Mouse (Mus musculus): ENCODE measurements around the gene AL732309.1. TPM values are rescaled to one million over a fixed set of nuclear protein-coding genes. Genes with fewer than 3 reads are reported as not detected.
"Not testable (repeated sequence)": the region's sequence is repeated elsewhere in the genome, so short reads cannot be mapped to it uniquely, and the experiment has no call there.

AL732309.1 gene
- polyA plus RNA-seq, 1 experiment from 2014 or later: 1.4 TPM

DNA sequence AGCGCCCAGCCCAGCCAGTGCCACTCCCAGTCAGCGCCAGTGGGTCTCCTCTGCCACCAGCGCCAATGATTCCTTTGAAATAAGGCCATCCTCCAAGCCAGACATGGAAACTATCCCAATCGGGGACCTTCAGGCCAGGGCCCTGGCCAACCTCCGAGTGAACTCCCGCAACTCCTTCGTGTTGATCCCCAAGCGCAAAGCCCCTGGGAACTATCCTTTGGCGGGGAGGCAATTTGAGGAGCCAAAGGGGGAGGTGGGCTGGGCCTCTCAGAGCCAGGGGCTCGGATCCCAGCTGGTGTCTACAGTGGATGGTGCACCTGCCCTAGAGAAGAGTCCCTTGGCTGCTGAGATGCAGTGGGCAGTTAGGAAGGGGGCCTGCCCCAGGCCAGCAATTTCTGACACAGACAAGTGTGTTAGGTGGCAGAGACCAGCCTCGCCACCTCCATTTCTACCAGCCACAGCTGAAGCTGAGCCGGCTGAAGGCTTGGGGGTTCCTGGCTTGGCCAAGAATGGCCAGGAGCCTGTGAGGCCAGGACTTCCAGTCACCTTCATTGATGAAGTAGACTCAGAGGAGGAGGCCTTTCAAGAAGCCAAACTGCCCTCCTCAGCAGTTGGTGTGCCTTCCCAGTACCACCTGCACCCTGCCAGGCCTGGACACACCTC is 17.1 kb upstream of the AL732309.1 start:
- no peak for TF ChIP-seq CTCF (IDR thresholded peaks at IDR 0.05; ENCODE audit: low read depth)
- no peak for TF ChIP-seq EP300 (IDR thresholded peaks at IDR 0.05; ENCODE audit: low read depth)
- Histone ChIP-seq H3K4me1 (ENCODE audit: insufficient read depth) (peaks cover 57% of the 10 kb centered on the region), H3K4me3 (ENCODE audit: low read depth, low read length) (peak overlapping the region; percentile 86), H3K4me2 (ENCODE audit: low read depth, low read length) (peak overlapping the region; percentile 93), H3K9me3 (ENCODE audit: low read length) (no peaks in the 10 kb centered on the region), H3K36me3 (replicated peaks; ENCODE audit: insufficient read depth, low read length) (0 out of 2 replicates have a peak, but pooled peaks cover 2% of the 10 kb centered on the region), H3K27me3 (ENCODE audit: insufficient read depth, low read length) (no peaks in the 10 kb centered on the region), H3K9ac (replicated peaks) (peak overlapping the region; percentile 74), H3K27ac (ENCODE audit: low read depth) (0 out of 2 replicates have a peak overlapping the region, but pooled peaks have one; percentile 0)
- WGBS (ENCODE audit: insufficient replicate concordance): 34% methylated on average over 11 of the region's 12 CpGs
- DNase-seq (no peak), ATAC-seq (no peak)

DNA sequence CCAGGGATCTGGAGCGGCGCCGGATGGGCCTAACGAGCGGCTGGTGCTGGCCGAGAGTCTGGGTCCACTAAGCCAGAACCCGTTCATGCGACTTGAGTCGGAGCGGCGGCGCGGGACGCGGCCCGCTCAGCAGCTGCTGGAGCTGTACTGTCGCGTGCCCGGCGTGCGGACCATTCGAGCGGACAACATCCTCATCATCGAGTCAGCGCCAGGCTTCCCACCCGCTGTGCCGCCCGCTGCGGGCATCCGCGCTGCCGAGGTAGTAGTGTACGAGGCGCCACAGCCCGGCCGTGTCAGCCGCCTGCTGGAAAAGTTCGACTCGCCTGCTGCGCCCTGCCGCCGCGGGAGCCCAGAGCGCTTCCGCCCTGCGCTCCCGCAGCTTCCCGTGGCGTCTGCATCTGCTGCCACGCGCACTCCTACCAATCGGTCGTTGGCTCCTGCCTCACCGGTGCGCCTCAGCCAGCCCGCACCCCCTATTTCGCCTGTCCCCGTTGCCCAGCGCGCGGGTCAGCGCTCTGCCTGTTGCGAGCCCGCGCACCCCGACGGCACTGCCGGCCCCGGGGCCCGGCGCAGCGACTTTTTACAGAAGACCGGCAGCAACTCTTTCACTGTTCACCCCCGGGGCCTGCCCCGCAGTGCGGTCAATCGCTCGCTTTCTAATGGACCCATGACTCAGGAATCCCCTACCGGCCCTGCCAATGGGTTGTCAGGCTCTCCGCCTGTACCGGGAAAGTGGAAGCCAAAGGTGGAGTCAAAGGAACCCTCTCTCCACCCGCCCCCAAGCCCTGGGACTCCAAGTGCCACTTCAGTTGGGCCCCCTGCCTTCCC is 16.3 kb upstream of the AL732309.1 start:
- Histone ChIP-seq H3K4me3 (ENCODE audit: low read depth, low read length) (peak overlapping the region; percentile 86), H3K4me2 (ENCODE audit: low read depth, low read length) (peak overlapping the region; percentile 93), H3K9me3 (ENCODE audit: low read length) (no peaks in the 10 kb centered on the region), H3K27me3 (ENCODE audit: insufficient read depth, low read length) (no peaks in the 10 kb centered on the region), H3K4me1 (ENCODE audit: insufficient read depth) (peaks cover 55% of the 10 kb centered on the region), H3K36me3 (replicated peaks; ENCODE audit: insufficient read depth, low read length) (0 out of 2 replicates have a peak, but pooled peaks cover 2% of the 10 kb centered on the region), H3K9ac (replicated peaks) (peak overlapping the region; percentile 74), H3K27ac (ENCODE audit: low read depth) (peak overlapping the region; percentile 52)
- TF ChIP-seq CTCF (IDR thresholded peaks at IDR 0.05; ENCODE audit: low read depth): 0 out of 2 replicates have a peak, but pooled peaks have one; percentile 7
- TF ChIP-seq EP300 (IDR thresholded peaks at IDR 0.05; ENCODE audit: low read depth): no peak
- ATAC-seq (peak; percentile 15), DNase-seq (peak; percentile 56)
- WGBS (ENCODE audit: insufficient replicate concordance): 1% methylated on average over 79 of the region's 82 CpGs

DNA sequence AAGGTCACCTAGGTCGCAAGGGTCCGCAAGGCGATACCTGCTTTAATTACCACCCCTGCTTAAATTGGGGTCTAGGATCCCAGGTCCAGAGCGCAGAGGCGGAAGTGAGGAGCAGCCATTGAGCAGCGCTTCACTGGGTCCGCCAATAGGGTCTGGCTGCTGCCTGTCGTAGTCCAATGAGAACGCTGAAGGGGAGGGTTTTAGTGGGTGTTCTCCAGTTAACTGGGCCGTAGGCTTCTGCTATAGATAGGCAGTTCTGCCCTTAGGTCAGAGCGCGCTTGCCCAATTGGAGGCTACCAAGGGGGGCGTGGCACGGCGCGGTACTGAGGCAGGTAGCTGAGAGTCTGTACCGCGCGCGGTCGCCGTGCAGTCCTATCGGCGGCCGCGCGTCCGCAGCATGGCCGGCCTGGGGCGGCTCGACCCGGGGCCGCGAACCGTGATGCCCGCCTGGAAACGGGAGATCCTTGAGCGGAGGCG is 15.7 kb upstream of the AL732309.1 start, which contains the start of gene Tprn:
Gene Tprn (plus strand): TSS at position 328 of the 477 bp plus-strand sequence.
- Histone ChIP-seq H3K27me3 (ENCODE audit: insufficient read depth, low read length) (no peaks in the 10 kb centered on the region), H3K36me3 (replicated peaks; ENCODE audit: insufficient read depth, low read length) (no peaks in the 10 kb centered on the region), H3K27ac (ENCODE audit: low read depth) (peak within 1 kb of the TSS; percentile 61), H3K4me1 (ENCODE audit: insufficient read depth) (peaks cover 48% of the 10 kb centered on the region), H3K4me2 (ENCODE audit: low read depth, low read length) (peak within 1 kb of the TSS; percentile 93), H3K9ac (replicated peaks) (peak within 1 kb of the TSS; percentile 74), H3K9me3 (ENCODE audit: low read length) (no peaks in the 10 kb centered on the region), H3K4me3 (ENCODE audit: low read depth, low read length) (peak within 1 kb of the TSS; percentile 86)
- WGBS (ENCODE audit: insufficient replicate concordance): under 1% methylated on average over 39 of the region's 39 CpGs
- peak; percentile 93 for ATAC-seq
- DNase-seq: peak; percentile 96
- TF ChIP-seq EP300 (IDR thresholded peaks at IDR 0.05; ENCODE audit: low read depth) (peak; percentile 49), CTCF (IDR thresholded peaks at IDR 0.05; ENCODE audit: low read depth) (no peak)

DNA sequence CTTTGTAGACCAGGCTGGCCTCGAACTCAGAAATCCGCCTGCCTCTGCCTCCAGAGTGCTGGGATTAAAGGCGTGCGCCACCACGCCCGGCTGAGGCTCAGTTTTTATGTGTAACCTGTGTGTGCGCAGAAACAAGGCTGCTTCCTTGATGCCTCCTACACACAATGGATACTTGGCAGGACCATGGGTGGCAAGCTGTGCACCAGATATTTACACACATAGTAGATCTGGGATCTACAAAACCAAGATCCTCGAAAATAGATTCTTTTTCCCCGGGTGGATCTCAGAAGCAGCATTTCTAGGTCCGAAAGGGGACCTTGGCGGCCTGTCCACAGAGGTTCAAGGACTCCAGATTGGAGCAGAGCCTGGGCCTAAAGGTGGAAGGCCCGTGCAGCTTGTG is 15.2 kb upstream of the AL732309.1 start:
- H3K4me1 ChIP-seq (ENCODE audit: insufficient read depth): peaks cover 43% of the 10 kb centered on the region
- peak; percentile 10 for ATAC-seq

DNA sequence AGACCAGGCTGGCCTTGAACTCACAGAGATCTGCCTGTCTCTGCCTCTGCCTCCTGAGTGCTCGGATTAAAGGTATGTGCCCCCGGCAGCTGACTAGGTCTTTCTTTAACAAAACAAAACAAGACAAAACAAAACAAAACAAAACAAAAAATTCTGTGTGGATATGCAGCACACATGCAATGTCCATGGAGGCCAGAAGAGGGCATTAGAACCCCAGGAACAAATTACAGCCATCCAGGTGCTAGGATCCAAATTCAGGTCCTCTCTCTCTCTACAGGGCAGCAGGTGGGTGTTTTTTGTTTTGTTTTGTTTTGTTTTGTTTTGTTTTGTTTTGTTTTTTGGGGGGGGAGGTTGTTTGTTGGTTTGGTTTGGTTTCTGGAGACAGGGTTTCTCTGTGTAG is 12.2 kb upstream of the AL732309.1 start:
- Histone ChIP-seq H3K27ac (ENCODE audit: low read depth) (no peak overlapping the region), H3K27me3 (ENCODE audit: insufficient read depth, low read length) (no peaks in the 10 kb centered on the region), H3K4me1 (ENCODE audit: insufficient read depth) (peaks cover 27% of the 10 kb centered on the region), H3K4me3 (ENCODE audit: low read depth, low read length) (no peak overlapping the region), H3K9ac (replicated peaks) (no peak overlapping the region), H3K4me2 (ENCODE audit: low read depth, low read length) (no peak overlapping the region), H3K9me3 (ENCODE audit: low read length) (no peaks in the 10 kb centered on the region), H3K36me3 (replicated peaks; ENCODE audit: insufficient read depth, low read length) (no peaks in the 10 kb centered on the region)
- no peak for TF ChIP-seq EP300 (IDR thresholded peaks at IDR 0.05; ENCODE audit: low read depth)
- TF ChIP-seq CTCF (IDR thresholded peaks at IDR 0.05; ENCODE audit: low read depth): peak; percentile 71
- WGBS (ENCODE audit: insufficient replicate concordance): 49% methylated on average over 2 of the region's 2 CpGs
- ATAC-seq (no peak), DNase-seq (no peak)

More for the DNA sequence above, 15.2 kb upstream of the AL732309.1 start:
- Histone ChIP-seq H3K27ac (ENCODE audit: low read depth) (peak overlapping the region; percentile 61), H3K4me3 (ENCODE audit: low read depth, low read length) (peak overlapping the region; percentile 86), H3K9me3 (ENCODE audit: low read length) (no peaks in the 10 kb centered on the region), H3K36me3 (replicated peaks; ENCODE audit: insufficient read depth, low read length) (no peaks in the 10 kb centered on the region), H3K4me2 (ENCODE audit: low read depth, low read length) (peak overlapping the region; percentile 93), H3K27me3 (ENCODE audit: insufficient read depth, low read length) (no peaks in the 10 kb centered on the region), H3K9ac (replicated peaks) (peak overlapping the region; percentile 70)
- WGBS (ENCODE audit: insufficient replicate concordance): 35% methylated on average over 11 of the region's 12 CpGs
- no peak for DNase-seq
- TF ChIP-seq EP300 (IDR thresholded peaks at IDR 0.05; ENCODE audit: low read depth) (no peak), CTCF (IDR thresholded peaks at IDR 0.05; ENCODE audit: low read depth) (no peak)

DNA sequence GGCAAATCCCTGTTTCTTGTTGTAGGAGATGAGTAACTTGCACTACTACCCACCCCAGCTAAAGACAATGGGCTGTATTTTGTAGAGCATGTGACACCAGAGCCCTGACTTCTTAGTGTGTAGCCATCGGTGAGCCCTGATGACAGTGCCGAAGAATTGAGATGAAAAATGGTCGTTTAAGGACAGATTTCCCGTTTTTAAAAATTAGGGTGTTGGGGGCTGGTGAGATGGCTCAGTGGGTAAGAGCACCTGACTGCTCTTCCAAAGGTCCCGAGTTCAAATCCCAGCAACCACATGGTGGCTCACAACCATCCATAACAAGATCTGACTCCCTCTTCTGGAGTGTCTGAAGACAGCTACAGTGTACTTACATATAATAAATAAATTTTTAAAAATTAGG is 10.6 kb upstream of the AL732309.1 start:
- not testable (repeated sequence) for H3K27ac ChIP-seq (ENCODE audit: low read depth); ATAC-seq; H3K4me2 ChIP-seq (ENCODE audit: low read depth, low read length); H3K4me3 ChIP-seq (ENCODE audit: low read depth, low read length); DNase-seq; H3K9ac ChIP-seq (replicated peaks); H3K36me3 ChIP-seq (replicated peaks; ENCODE audit: insufficient read depth, low read length); H3K27me3 ChIP-seq (ENCODE audit: insufficient read depth, low read length); H3K9me3 ChIP-seq (ENCODE audit: low read length)
- peaks cover 19% of the 10 kb centered on the region for H3K4me1 ChIP-seq (ENCODE audit: insufficient read depth)
- WGBS (ENCODE audit: insufficient replicate concordance): 80% methylated on average over 5 of the region's 5 CpGs
